12 mouse cellular contexts compared by ENCODE assay signal in the genomic region with DNA sequence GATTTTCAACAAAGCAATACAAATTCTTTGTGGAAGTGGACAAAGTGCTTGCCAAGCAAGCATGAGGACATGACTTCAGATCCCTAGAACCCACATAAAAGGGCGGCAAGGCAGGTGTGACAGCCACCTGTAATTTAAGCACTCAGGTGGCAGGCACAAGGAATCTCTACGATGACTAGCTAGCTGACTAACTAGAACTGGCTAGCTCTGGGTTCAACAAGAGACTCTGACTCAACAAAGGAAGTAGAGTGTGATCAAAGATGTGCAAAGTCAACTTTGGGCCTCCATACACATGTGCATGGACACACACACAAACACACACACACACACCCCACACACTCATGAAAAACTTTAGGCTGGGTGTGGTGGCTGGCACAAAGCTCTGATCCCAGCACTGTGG. TPM values are rescaled to one million over a fixed set of nuclear protein-coding genes. Genes with fewer than 3 reads are reported as not detected.
DNase-seq lines count a peak whose midpoint lies in the region; ATAC-seq and TF ChIP-seq lines count a peak whose summit lies in the region.
"Had no signal": no experiment of that assay in that cellular context is flagged by ENCODE, and none has a peak within 500 bp of the region (broad histone marks: within the 10 kb centered on the region; RNA-seq: fewer than 3 reads in every experiment).

No protein-coding gene starts in this region.

- no peak for TF ChIP-seq EP300 in heart, postnatal 0 days (IDR thresholded peaks at IDR 0.05; ENCODE audit: low read depth)

- no peaks in the 10 kb centered on the region for H3K9me3 ChIP-seq in heart, postnatal 0 days (replicated peaks; ENCODE audit: control insufficient read depth, low read length)
- H3K9me3 ChIP-seq in intestine, postnatal 0 days (ENCODE audit: control insufficient read depth) = no peaks in the 10 kb centered on the region
- H3K9me3 ChIP-seq in kidney, embryonic 15.5 days (replicated peaks) = no peaks in the 10 kb centered on the region

- no peak for DNase-seq in heart, postnatal 0 days (ENCODE audit: low spot score)
- no peak for DNase-seq in heart, adult 9 months (ENCODE audit: low spot score in 2 of 2)
- DNase-seq in CD4-positive helper T cell, adult 2 months (ENCODE audit: low read depth, low spot score) = peak; percentile 59
- no peak for DNase-seq in layer of hippocampus, postnatal 36 days
- DNase-seq: adrenal gland, postnatal 36 days; cerebellum, postnatal 36 days; forebrain, postnatal 0 days; lung, adult 2 months had no signal

- TF ChIP-seq CTCF in heart, postnatal 0 days (IDR thresholded peaks at IDR 0.05; ENCODE audit: low read depth) = no peak
- TF ChIP-seq CTCF in bone marrow macrophage, adult 2 months (IDR thresholded peaks at IDR 0.05; ENCODE audit: low read depth, low read length) = no peak
- no peak for TF ChIP-seq CTCF in intestine, postnatal 0 days (IDR thresholded peaks at IDR 0.05; ENCODE audit: low read depth)

- no peak overlapping the region for H3K4me3 ChIP-seq in heart, postnatal 0 days (ENCODE audit: low read depth, low read length)
- peak overlapping the region; percentile 27; the same call in 1 of the 2 replicates for H3K4me3 ChIP-seq in bone marrow macrophage, adult 2 months (ENCODE audit: insufficient read depth, low read length)
- no peak overlapping the region for H3K4me3 ChIP-seq in intestine, postnatal 0 days (ENCODE audit: low read depth, low read length)
- H3K4me3 ChIP-seq in kidney, embryonic 15.5 days (replicated peaks) = no peak overlapping the region

- H3K27me3 ChIP-seq in heart, postnatal 0 days (ENCODE audit: control insufficient read depth, insufficient read depth, low read length) = no peaks in the 10 kb centered on the region
- no peaks in the 10 kb centered on the region for H3K27me3 ChIP-seq in intestine, postnatal 0 days (replicated peaks; ENCODE audit: control insufficient read depth, insufficient read depth, low read length)
- no peaks in the 10 kb centered on the region for H3K27me3 ChIP-seq in kidney, embryonic 15.5 days

- TF ChIP-seq POLR2A in bone marrow macrophage, adult 2 months (IDR thresholded peaks at IDR 0.05; ENCODE audit: borderline replicate concordance, low read depth, low read length) = no peak

- no peak overlapping the region for H3K4me2 ChIP-seq in heart, postnatal 0 days (ENCODE audit: low read depth, low read length)
- no peak overlapping the region for H3K4me2 ChIP-seq in intestine, postnatal 0 days (replicated peaks; ENCODE audit: low read depth)
- no peak overlapping the region for H3K4me2 ChIP-seq in kidney, embryonic 15.5 days

- ATAC-seq in heart, postnatal 0 days (ENCODE audit: insufficient read depth, low read depth) = no peak
- 0 out of 2 replicates have a peak, but pooled peaks have one; percentile 14 for ATAC-seq in megakaryocyte-erythroid progenitor cell, adult 5-6 weeks (replicated peaks; ENCODE audit: low FRiP score, low TSS enrichment, poor library complexity, severe bottlenecking)
- no peak for ATAC-seq in intestine, postnatal 0 days
- ATAC-seq in kidney, embryonic 15.5 days (replicated peaks; ENCODE audit: low FRiP score) = no peak
- ATAC-seq: forebrain, postnatal 0 days had no signal

- 92% methylated on average over 2 of the region's 2 CpGs for WGBS in heart, postnatal 0 days
- 73% methylated on average over 2 of the region's 2 CpGs for WGBS in intestine, postnatal 0 days
- WGBS in kidney, embryonic 15.5 days = 78% methylated on average over 2 of the region's 2 CpGs

- H3K36me3 ChIP-seq in heart, postnatal 0 days (replicated peaks; ENCODE audit: control insufficient read depth, insufficient read depth, low read length) = no peaks in the 10 kb centered on the region
- no peaks in the 10 kb centered on the region for H3K36me3 ChIP-seq in intestine, postnatal 0 days (ENCODE audit: control insufficient read depth, insufficient read depth)
- no peaks in the 10 kb centered on the region for H3K36me3 ChIP-seq in kidney, embryonic 15.5 days

- H3K4me1 ChIP-seq in heart, postnatal 0 days (ENCODE audit: control insufficient read depth, insufficient read depth) = peaks cover 38% of the 10 kb centered on the region
- peaks cover 59% of the 10 kb centered on the region for H3K4me1 ChIP-seq in bone marrow macrophage, adult 2 months (ENCODE audit: control insufficient read depth, insufficient read depth, low read length)
- H3K4me1 ChIP-seq in intestine, postnatal 0 days (replicated peaks; ENCODE audit: control insufficient read depth, insufficient read depth, low read length) = no peaks in the 10 kb centered on the region
- H3K4me1 ChIP-seq in kidney, embryonic 15.5 days = peaks cover 24% of the 10 kb centered on the region

- H3K27ac ChIP-seq in heart, postnatal 0 days (ENCODE audit: low read depth) = peak overlapping the region; percentile 59
- peak overlapping the region; percentile 99 for H3K27ac ChIP-seq in bone marrow macrophage, adult 2 months (ENCODE audit: insufficient read depth, low read depth, low read length)
- H3K27ac ChIP-seq in intestine, postnatal 0 days (ENCODE audit: low read depth, low read length) = no peak overlapping the region
- no peak overlapping the region for H3K27ac ChIP-seq in kidney, embryonic 15.5 days

- H3K9ac ChIP-seq in heart, postnatal 0 days (replicated peaks; ENCODE audit: low read depth, low read length) = no peak overlapping the region
- H3K9ac ChIP-seq in intestine, postnatal 0 days (ENCODE audit: low read depth, low read length) = no peak overlapping the region
- no peak overlapping the region for H3K9ac ChIP-seq in kidney, embryonic 15.5 days
- H3K9ac ChIP-seq: forebrain, postnatal 0 days had no signal

RNA-seq across cellular contexts. Expression of a gene that starts 35.0 kb away (rescaled TPM):
- total RNA-seq in heart, postnatal 0 days (2014; rRNA removed; ENCODE audit: low replicate concordance) = 1.7 TPM in 1 of 2 replicates, not detected in the other
- polyA plus RNA-seq in heart, postnatal 0 days (2015; fragmentation: Nextera tagmentation; extraction: Ambion mirVana) = 0.18 TPM in 2 replicates
- 0.24 TPM in 1 of 2 replicates, not detected in the other for polyA plus RNA-seq in bone marrow macrophage, adult 2 months (2012; ENCODE audit: insufficient read depth, insufficient read length, missing spikeins)
- total RNA-seq in megakaryocyte-erythroid progenitor cell, adult 5-6 weeks (2014; fragmentation: Nextera tagmentation) = 1.8 TPM in 1 of 2 replicates, not detected in the other
- total RNA-seq in megakaryocyte-erythroid progenitor cell, adult 5-6 weeks (2017) = 0.99 and 3.7 TPM in 2 replicates
- 0.08 and 0.09 TPM in 2 replicates for polyA plus RNA-seq in intestine, postnatal 0 days (2015; fragmentation: Nextera tagmentation; extraction: Ambion mirVana)
- 0.09 TPM in 2 replicates for polyA plus RNA-seq in kidney, embryonic 15.5 days (2015; fragmentation: Nextera tagmentation; extraction: Ambion mirVana)
- total RNA-seq in layer of hippocampus, postnatal 36 days (2021) = not detected
- polyA plus RNA-seq: forebrain, postnatal 0 days had no signal

RNA-seq across cellular contexts. Expression of a gene that starts 35.6 kb away (rescaled TPM):
- 47.3 and 52.8 TPM in 2 replicates for total RNA-seq in heart, postnatal 0 days (2014; rRNA removed; ENCODE audit: low replicate concordance)
- 21.2 and 26.6 TPM in 2 replicates for polyA plus RNA-seq in heart, postnatal 0 days (2015; fragmentation: Nextera tagmentation; extraction: Ambion mirVana)
- 79.8 and 84.7 TPM in 2 replicates for polyA plus RNA-seq in bone marrow macrophage, adult 2 months (2012; ENCODE audit: insufficient read depth, insufficient read length, missing spikeins)
- 92.6 and 109 TPM in 2 replicates for total RNA-seq in megakaryocyte-erythroid progenitor cell, adult 5-6 weeks (2014; fragmentation: Nextera tagmentation)
- total RNA-seq in megakaryocyte-erythroid progenitor cell, adult 5-6 weeks (2017) = 74.2 and 82.1 TPM in 2 replicates
- polyA plus RNA-seq in intestine, postnatal 0 days (2015; fragmentation: Nextera tagmentation; extraction: Ambion mirVana) = 22.2 TPM in 2 replicates
- polyA plus RNA-seq in kidney, embryonic 15.5 days (2015; fragmentation: Nextera tagmentation; extraction: Ambion mirVana) = 65.1 and 67.1 TPM in 2 replicates
- 10 to 100 TPM; 16.9 to 23.7 TPM for total RNA-seq in layer of hippocampus, postnatal 36 days (2021)

Comparison
In these comparisons a context has a peak if more than half of its experiments do, and no peak if none do; other contexts are left out.
1. H3K27ac ChIP-seq: peak in heart, postnatal 0 days (single experiment) and bone marrow macrophage, adult 2 months (single experiment); none in intestine, postnatal 0 days (single experiment) and kidney, embryonic 15.5 days (single experiment).